Mouse (Mus musculus): ENCODE measurements around the gene Armc7. TPM values are rescaled to one million over a fixed set of nuclear protein-coding genes. Genes with fewer than 3 reads are reported as not detected.

The Armc7 gene
- polyA plus RNA-seq, 1 experiment = 8.5 TPM

DNA sequence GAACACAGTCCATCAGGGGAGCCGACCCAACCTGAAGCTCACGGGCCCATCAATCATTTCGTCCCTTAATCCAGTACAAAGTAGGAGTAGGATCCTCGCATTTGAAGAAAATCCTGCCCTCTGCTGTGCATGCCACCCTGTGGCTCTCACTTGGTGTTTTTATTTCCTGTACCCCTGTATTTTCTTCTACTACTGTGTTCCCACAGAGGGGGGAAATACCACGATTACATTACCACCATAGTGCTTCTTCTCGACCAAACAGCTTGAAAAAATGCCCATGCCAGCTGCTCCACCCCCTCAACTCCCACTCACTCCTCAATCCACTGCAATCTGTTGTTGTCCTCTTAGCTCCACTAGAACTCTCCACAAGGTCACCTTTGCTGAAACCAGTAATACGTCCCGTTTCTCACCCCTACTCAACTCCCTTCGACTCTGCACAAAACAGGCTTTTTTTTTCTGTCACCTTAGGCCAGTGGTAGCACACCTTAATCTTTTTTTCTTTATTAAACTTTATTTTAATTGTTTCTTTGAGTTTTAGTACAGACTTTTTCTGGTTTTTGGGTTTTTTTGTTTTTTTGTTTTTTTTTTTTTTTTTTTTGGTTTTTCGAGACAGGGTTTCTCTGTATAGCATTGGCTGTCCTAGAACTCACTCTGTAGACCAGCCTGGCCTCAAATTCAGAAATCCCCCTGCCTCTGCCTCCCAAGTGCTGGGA, 61.5 kb downstream of the Armc7 start:
- Histone ChIP-seq H3K4me3 (replicated peaks; ENCODE audit: insufficient read depth, low read depth, low read length) (peak overlapping the region; percentile 61), H3K27ac (ENCODE audit: insufficient read depth, low read length) (peak overlapping the region; percentile 83), H3K4me1 (ENCODE audit: control insufficient read depth, insufficient read depth, low read length) (peaks cover 6% of the 10 kb centered on the region; the same call in 1 of the 2 replicates), H3K27me3 (ENCODE audit: control insufficient read depth, insufficient read depth, low read length) (no peaks in the 10 kb centered on the region)
- TF ChIP-seq CTCF (IDR thresholded peaks at IDR 0.05; ENCODE audit: borderline replicate concordance, insufficient read depth, low read depth, low read length) (no peak), POLR2A (IDR thresholded peaks at IDR 0.05; ENCODE audit: borderline replicate concordance, insufficient read depth, low read length) (no peak)
- 65% methylated on average over 10 of the region's 10 CpGs for WGBS
- DNase-seq = no peak

DNA sequence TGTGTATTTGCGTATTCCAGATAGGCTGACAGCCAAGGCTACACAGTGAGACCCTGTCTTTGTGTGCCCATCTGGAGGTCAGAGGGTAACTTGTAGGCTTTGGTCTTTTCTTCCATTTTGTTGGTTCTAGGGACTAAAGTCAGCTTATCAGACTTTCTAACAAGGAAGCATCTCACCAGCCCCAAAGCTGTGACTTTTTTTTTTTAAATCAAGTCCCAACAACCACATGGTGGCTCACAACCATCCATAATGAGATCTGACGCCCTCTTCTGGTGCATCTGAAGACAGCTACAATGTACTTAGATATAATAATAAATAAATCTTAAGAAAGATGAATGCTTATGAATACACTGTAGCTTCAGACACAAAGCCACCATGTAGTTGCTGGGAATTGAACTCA, 62.6 kb downstream of the Armc7 start:
- no peaks in the 10 kb centered on the region for H3K27me3 ChIP-seq (ENCODE audit: control insufficient read depth, insufficient read depth, low read length)
- WGBS = 63% methylated on average over 2 of the region's 2 CpGs
- H3K4me3 ChIP-seq (replicated peaks; ENCODE audit: insufficient read depth, low read depth, low read length) = no peak overlapping the region

More for the DNA sequence above, 62.6 kb downstream of the Armc7 start:
- H3K27ac ChIP-seq (ENCODE audit: insufficient read depth, low read length) = no peak overlapping the region
- H3K4me1 ChIP-seq (ENCODE audit: control insufficient read depth, insufficient read depth, low read length) = peaks cover 4% of the 10 kb centered on the region; the same call in 1 of the 2 replicates
- no peak for TF ChIP-seq CTCF (IDR thresholded peaks at IDR 0.05; ENCODE audit: borderline replicate concordance, insufficient read depth, low read depth, low read length)
- no peak for TF ChIP-seq POLR2A (IDR thresholded peaks at IDR 0.05; ENCODE audit: borderline replicate concordance, insufficient read depth, low read length)
- DNase-seq = no peak

Other genes starting within 250 kb of the Armc7 start
- gene Grin2c, start 208.4 kb upstream of the Armc7 start, polyA plus RNA-seq (2012; rRNA removed) = 249 and 283 TPM in 2 replicates
- gene Fdxr, start 198.6 kb upstream of the Armc7 start, polyA plus RNA-seq (2012; rRNA removed) = 53.5 and 56.8 TPM in 2 replicates
- 57.3 and 63.7 TPM in 2 replicates for gene Fads6, start 178.0 kb upstream of the Armc7 start, polyA plus RNA-seq (2012; rRNA removed)
- 0.65 and 0.97 TPM in 2 replicates for gene Otop2, start 168.5 kb upstream of the Armc7 start, polyA plus RNA-seq (2012; rRNA removed)
- 1.4 TPM in 2 replicates for gene Ush1g, start 153.6 kb upstream of the Armc7 start, polyA plus RNA-seq (2012; rRNA removed)
- gene Otop3, start 140.9 kb upstream of the Armc7 start, polyA plus RNA-seq (2012; rRNA removed) = 0.11 and 0.13 TPM in 2 replicates
- gene Hid1, start 107.9 kb upstream of the Armc7 start, polyA plus RNA-seq (2012; rRNA removed) = 105 and 106 TPM in 2 replicates
- gene Cdr2l, start 93.8 kb upstream of the Armc7 start, polyA plus RNA-seq (2012; rRNA removed) = 53.7 and 54.3 TPM in 2 replicates
- gene Mrpl58, start 71.9 kb upstream of the Armc7 start, polyA plus RNA-seq (2012; rRNA removed) = 157 and 164 TPM in 2 replicates
- 899 and 972 TPM in 2 replicates for gene Atp5h, start 55.7 kb upstream of the Armc7 start, polyA plus RNA-seq (2012; rRNA removed)
- 93.6 and 98.0 TPM in 2 replicates for gene Kctd2, start 55.5 kb upstream of the Armc7 start, polyA plus RNA-seq (2012; rRNA removed)
- 0.15 and 0.25 TPM in 2 replicates for gene Trim80, start 35.1 kb upstream of the Armc7 start, polyA plus RNA-seq (2012; rRNA removed)
- 0.08 and 0.25 TPM in 2 replicates for gene Slc16a5, start 13.2 kb upstream of the Armc7 start, polyA plus RNA-seq (2012; rRNA removed)
- gene Nt5c, start 16.2 kb downstream of the Armc7 start, polyA plus RNA-seq (2012; rRNA removed) = 98.2 and 102 TPM in 2 replicates
- gene Jpt1, start 38.7 kb downstream of the Armc7 start, polyA plus RNA-seq (2012; rRNA removed) = 75.1 and 77.2 TPM in 2 replicates
- gene Sumo2, start 60.6 kb downstream of the Armc7 start, polyA plus RNA-seq (2012; rRNA removed) = 260 and 273 TPM in 2 replicates
- 93.2 and 104 TPM in 2 replicates for gene Nup85, start 88.8 kb downstream of the Armc7 start, polyA plus RNA-seq (2012; rRNA removed)
- gene Mrps7, start 128.3 kb downstream of the Armc7 start, polyA plus RNA-seq (2012; rRNA removed) = 55.9 and 57.5 TPM in 2 replicates
- gene Gga3, start 128.4 kb downstream of the Armc7 start, polyA plus RNA-seq (2012; rRNA removed) = 64.2 and 68.0 TPM in 2 replicates
- gene Mif4gd, start 137.3 kb downstream of the Armc7 start, polyA plus RNA-seq (2012; rRNA removed) = 86.9 and 97.3 TPM in 2 replicates
- 115 and 123 TPM in 2 replicates for gene Slc25a19, start 152.6 kb downstream of the Armc7 start, polyA plus RNA-seq (2012; rRNA removed)
- gene Grb2, start 232.9 kb downstream of the Armc7 start, polyA plus RNA-seq (2012; rRNA removed) = 132 and 149 TPM in 2 replicates

Data from cerebellum, adult 2 months (tissue).